Mouse (Mus musculus) embryonic facial prominence, embryonic 14.5 days (tissue): ENCODE results near the gene Dhx40. TPM values are rescaled to one million over a fixed set of nuclear protein-coding genes. Genes with fewer than 3 reads are reported as not detected.
A peak's percentile ranks its signal among the peaks of the same experiment; 100 is the strongest.

Source experiments
- ATAC-seq: fragments of 200-750 bp; cut with Nextera tagmentation; 2 replicates; pipeline ENCODE4 v1.8.0; 2017; ENCODE audit warnings: low read depth, moderate number of reproducible peaks, moderate TSS enrichment
- DNase-seq: peaks from one replicate; pipeline ENCODE4 v3.0.0-alpha.2; 2015; ENCODE audit warnings: low spot score
- H3K27ac ChIP-seq: fragments of 300-500 bp; sonication (generic); replicated peaks from 2 replicates; pipeline ENCODE4 v1.5.1; 2014; ENCODE audit warnings: low read depth, mild to moderate bottlenecking, low read length, moderate library complexity
- H3K27me3 ChIP-seq: fragments of 300-500 bp; sonication (generic); replicated peaks from 2 replicates; pipeline ENCODE4 v1.6.1; 2014; ENCODE audit warnings: low read length; ENCODE audit not compliant: control insufficient read depth, insufficient read depth
- H3K36me3 ChIP-seq: fragments of 300-500 bp; sonication (generic); 2 replicates; pipeline ENCODE4 v1.6.1; 2014; ENCODE audit warnings: low read length, mixed read lengths; ENCODE audit not compliant: control insufficient read depth, insufficient read depth
- H3K4me1 ChIP-seq: fragments of 300-500 bp; sonication (generic); 2 replicates; pipeline ENCODE4 v1.6.1; 2014; ENCODE audit warnings: antibody characterized with exemption, low read length; ENCODE audit not compliant: control insufficient read depth, insufficient read depth
- H3K4me2 ChIP-seq: fragments of 300-500 bp; sonication (generic); 2 replicates; pipeline ENCODE4 v1.6.1; 2014; ENCODE audit warnings: low read depth, mild to moderate bottlenecking, low read length, moderate library complexity, mixed read lengths
- H3K4me3 ChIP-seq: fragments of 300-500 bp; sonication (generic); 2 replicates; pipeline ENCODE4 v1.5.1; 2014; ENCODE audit warnings: low read depth, mild to moderate bottlenecking, low read length
- H3K9ac ChIP-seq: fragments of 300-500 bp; sonication (generic); 2 replicates; pipeline ENCODE4 v1.6.1; 2014; ENCODE audit warnings: low read depth, mild to moderate bottlenecking, low read length, moderate library complexity, mixed read lengths
- H3K9me3 ChIP-seq: fragments of 300-500 bp; sonication (generic); 2 replicates; pipeline ENCODE4 v1.6.1; 2016; ENCODE audit warnings: low read length; ENCODE audit not compliant: control insufficient read depth
- WGBS: fragments of 180-500 bp; shearing (Covaris S2); extraction: QIAGEN DNeasy Blood & Tissue Kit; methylation state at CpG from one replicate; pipeline ENCODE4 v1.1.7; 2014; 5-methylcytosine and 5-hydroxymethylcytosine counted together
- polyA plus RNA-seq: library from polyadenylated mRNA; unstranded; fragments of >200 nt; fragmentation: Nextera tagmentation; extraction: Ambion mirVana; gene quantifications from 2 replicates; pipeline ENCODE4 v1.2.1, GENCODE M21; 2014

Dhx40 gene
- polyA plus RNA-seq, 1 experiment from 2014 or later: 19.9 TPM

DNA sequence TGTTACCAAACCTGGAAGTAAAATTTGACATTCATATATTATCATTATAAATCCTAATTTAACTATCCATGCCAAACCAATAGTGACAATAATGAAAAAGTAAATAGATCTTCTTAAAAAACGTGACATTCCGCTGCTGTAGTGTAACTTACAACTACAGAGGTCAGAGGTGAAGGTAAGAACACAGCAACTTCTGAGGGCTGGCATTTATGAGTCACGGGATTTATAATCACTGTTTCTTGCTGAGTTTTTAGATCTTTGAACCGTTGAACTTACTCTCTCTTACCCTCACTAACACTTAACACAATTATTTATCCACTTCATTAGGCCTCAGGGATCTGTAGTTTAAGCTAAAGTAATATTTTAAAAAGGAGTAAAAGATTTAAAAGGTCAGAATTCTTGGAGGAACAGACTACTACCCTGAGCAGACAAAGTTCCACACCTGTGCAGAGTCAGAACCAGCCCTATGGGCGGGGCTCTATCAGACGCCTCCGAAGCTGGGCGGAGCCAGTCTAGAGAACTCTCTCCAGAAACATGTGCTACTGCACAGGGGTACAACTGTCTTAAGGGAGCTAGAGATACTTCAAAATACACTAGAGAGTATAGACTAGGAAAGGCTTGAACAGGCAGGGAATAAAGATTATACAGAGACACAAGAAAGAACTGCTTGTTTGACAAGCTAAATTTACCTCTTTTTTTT lies 70.1 kb downstream of the Dhx40 start:
- WGBS: 81% methylated on average over 8 of the region's 8 CpGs
- Histone ChIP-seq H3K4me1 (no peaks in the 10 kb centered on the region), H3K4me3 (no peak overlapping the region), H3K4me2 (no peak overlapping the region), H3K9ac (no peak overlapping the region), H3K27ac (no peak overlapping the region), H3K36me3 (peaks cover 28% of the 10 kb centered on the region), H3K9me3 (no peaks in the 10 kb centered on the region), H3K27me3 (no peaks in the 10 kb centered on the region)
- ATAC-seq (no peak), DNase-seq (peak; percentile 3)

DNA sequence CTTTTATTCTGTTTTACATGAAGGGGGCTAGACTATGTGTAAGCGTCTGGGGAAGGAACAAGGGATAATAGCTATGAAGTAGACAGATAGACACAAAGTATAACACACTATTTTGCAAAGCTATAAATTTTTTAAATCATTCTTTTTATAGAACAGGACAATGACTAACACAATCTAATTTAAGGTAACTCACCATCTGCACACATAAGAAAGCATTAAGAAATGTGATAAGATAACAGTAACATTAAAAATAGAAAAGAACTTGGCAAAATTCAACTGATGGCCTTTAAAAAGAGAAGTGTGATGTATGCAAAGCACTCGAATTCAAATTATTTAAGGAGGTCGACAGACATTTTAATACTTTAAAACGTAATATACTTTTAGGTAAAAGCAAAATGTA lies 72.6 kb downstream of the Dhx40 start:
- Histone ChIP-seq H3K36me3 (peaks cover 49% of the 10 kb centered on the region), H3K4me1 (no peaks in the 10 kb centered on the region), H3K9ac (no peak overlapping the region), H3K27ac (no peak overlapping the region), H3K9me3 (no peaks in the 10 kb centered on the region), H3K4me2 (no peak overlapping the region), H3K27me3 (no peaks in the 10 kb centered on the region), H3K4me3 (no peak overlapping the region)
- no peak for ATAC-seq
- no peak for DNase-seq
- 93% methylated on average over 4 of the region's 4 CpGs for WGBS

DNA sequence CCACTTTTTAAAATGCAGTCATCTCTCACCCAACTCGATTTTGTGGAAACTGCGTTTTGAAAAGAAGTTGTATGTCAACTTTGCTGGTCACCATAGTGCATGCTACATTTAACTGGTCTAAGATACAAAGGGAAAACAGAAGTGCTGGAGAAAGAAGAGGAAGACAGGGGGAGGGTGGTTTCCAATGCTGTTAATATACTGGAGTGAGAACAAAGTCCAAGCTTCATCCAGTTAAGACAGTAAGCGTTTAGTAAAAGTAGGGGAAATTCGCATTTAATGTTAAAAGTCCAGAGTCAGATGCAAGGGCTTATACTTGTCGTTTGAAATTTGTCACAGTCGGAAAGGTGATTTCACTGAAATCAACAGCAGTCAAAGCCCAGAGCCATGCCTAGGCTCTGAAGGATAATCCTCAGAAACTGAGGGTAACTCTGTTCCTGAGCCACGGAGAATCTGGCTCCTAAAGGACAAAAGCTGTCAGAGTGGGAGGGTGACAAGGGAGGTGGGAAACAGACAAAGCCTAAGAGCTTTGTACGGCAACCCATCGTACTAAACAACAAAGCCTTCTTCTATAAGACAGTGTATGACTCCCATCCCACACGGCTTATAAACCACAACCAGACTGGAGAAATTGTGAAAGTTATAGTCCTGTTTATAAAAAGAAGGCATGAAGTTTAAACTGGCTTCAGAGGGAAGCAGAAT lies 73.2 kb downstream of the Dhx40 start:
- 78% methylated on average over 10 of the region's 10 CpGs for WGBS
- Histone ChIP-seq H3K27me3 (no peaks in the 10 kb centered on the region), H3K4me3 (no peak overlapping the region), H3K4me1 (no peaks in the 10 kb centered on the region), H3K4me2 (no peak overlapping the region), H3K9me3 (no peaks in the 10 kb centered on the region), H3K36me3 (peaks cover 53% of the 10 kb centered on the region), H3K27ac (no peak overlapping the region), H3K9ac (no peak overlapping the region)
- ATAC-seq: no peak
- DNase-seq: no peak

DNA sequence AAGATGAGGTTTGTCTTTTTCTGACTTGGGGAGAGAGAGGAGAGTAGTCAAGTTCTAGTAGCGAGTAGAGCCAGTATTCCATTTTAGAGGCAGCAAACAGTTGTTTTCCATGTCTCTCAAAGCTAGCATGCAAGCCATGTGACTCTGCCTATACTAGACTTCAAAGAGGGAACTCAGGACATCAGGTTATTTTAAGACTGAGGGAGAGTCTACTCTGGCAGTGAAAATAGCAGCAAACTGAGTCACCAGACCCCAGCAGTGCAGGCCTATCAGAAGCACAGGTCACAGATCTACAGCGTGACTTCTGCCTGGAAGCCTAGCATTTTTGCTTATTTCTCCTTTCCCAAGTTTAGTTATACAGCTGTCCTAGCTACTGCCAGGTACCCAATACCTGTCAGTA lies 76.1 kb downstream of the Dhx40 start:
- Histone ChIP-seq H3K27ac (no peak overlapping the region), H3K9ac (no peak overlapping the region), H3K4me1 (no peaks in the 10 kb centered on the region), H3K4me3 (no peak overlapping the region), H3K4me2 (no peak overlapping the region), H3K36me3 (peaks cover 71% of the 10 kb centered on the region), H3K27me3 (no peaks in the 10 kb centered on the region), H3K9me3 (no peaks in the 10 kb centered on the region)
- no peak for ATAC-seq
- WGBS: 89% methylated on average over 2 of the region's 2 CpGs
- no peak for DNase-seq

DNA sequence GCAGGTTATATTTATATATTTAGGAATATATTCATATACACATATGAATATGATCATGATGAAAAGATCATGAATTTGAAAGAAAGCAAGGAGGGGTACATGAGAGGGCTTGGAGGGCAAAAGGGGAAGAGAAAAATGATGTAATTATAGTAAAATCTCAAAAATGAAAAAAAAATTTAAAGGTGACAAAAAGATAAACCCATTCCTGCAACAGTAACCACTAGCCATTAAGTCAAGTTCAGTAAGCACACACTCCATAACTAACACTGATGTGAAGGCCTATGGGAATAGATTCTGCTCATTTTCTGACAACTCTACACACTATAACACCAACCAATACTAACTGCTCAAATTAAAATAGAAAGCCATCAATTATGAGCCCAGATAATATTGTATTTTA lies 81.9 kb downstream of the Dhx40 start:
- Histone ChIP-seq H3K4me1 (no peaks in the 10 kb centered on the region), H3K36me3 (peaks cover 73% of the 10 kb centered on the region), H3K9ac (no peak overlapping the region), H3K4me3 (no peak overlapping the region), H3K4me2 (no peak overlapping the region), H3K9me3 (no peaks in the 10 kb centered on the region), H3K27me3 (no peaks in the 10 kb centered on the region), H3K27ac (no peak overlapping the region)
- ATAC-seq (no peak), DNase-seq (no peak)

DNA sequence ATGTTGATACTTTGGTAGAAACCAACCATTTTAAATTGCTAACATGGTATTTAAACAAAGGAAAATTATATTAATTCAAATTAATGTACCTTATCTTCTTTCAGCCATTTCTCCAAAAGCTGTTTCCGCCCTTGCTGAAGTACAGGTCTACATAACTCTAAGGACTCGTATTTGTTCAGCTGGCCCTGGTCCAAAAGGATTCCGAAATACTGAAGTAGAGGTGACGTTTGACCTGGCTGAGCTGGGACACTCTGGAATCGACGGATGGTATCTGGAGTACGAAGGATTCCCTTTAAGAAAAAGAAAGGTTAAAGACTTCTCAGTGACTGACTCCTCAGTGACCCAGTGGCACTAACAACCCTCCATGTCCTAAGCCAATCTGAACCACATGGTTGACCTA lies 82.6 kb downstream of the Dhx40 start:
- WGBS: 91% methylated on average over 7 of the region's 7 CpGs
- Histone ChIP-seq H3K4me1 (no peaks in the 10 kb centered on the region), H3K36me3 (peaks cover 75% of the 10 kb centered on the region), H3K9ac (no peak overlapping the region), H3K4me3 (no peak overlapping the region), H3K27ac (no peak overlapping the region), H3K4me2 (no peak overlapping the region), H3K9me3 (no peaks in the 10 kb centered on the region), H3K27me3 (no peaks in the 10 kb centered on the region)
- DNase-seq (no peak), ATAC-seq (no peak)

DNA sequence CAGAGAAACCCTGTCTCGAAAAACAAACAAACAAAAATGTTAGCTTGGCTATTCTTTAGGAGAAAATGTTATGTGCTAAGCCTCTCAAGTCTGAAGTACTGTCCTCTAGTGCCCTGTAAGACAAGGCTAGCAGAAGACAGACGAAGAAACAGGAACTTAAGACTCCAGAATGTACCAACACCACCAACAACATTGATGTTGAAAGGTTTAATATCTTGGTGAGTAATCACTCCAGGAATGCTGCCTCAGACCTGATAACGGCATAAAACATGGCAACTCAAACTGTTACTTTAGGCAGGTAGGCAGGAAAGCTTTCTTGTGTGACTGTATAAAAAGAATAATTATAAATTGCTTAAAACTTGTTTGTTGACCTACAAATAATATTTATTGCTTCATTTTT lies 83.5 kb downstream of the Dhx40 start:
- no peak overlapping the region for H3K9ac ChIP-seq
- no peaks in the 10 kb centered on the region for H3K9me3 ChIP-seq
- H3K4me1 ChIP-seq: no peaks in the 10 kb centered on the region
- ATAC-seq: no peak
- H3K4me2 ChIP-seq: no peak overlapping the region
- no peak overlapping the region for H3K27ac ChIP-seq
- H3K4me3 ChIP-seq: no peak overlapping the region
- H3K36me3 ChIP-seq: peaks cover 77% of the 10 kb centered on the region
- WGBS: 91% methylated on average over 3 of the region's 3 CpGs
- no peak for DNase-seq
- no peaks in the 10 kb centered on the region for H3K27me3 ChIP-seq

DNA sequence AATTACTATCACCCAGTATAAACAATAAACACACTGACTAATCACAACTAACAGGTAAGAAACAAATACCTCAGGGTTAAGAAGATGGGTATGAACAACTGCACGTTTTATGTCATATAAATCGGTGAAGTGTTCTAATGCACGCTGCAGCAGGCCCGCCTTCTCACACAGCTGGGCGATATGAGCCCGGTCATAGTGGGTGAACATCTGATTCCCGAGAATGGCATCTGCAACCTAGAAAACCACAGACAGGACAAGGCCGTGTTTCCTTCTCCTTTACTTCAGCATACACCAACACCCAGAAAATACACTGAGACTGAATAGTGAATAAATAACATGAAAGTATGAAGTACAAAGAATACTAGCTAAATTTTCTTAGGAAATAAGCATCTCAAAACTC lies 88.2 kb downstream of the Dhx40 start:
- H3K9ac ChIP-seq: no peak overlapping the region
- no peak for ATAC-seq
- no peaks in the 10 kb centered on the region for H3K27me3 ChIP-seq
- H3K4me1 ChIP-seq: no peaks in the 10 kb centered on the region
- no peak overlapping the region for H3K4me2 ChIP-seq
- no peak overlapping the region for H3K27ac ChIP-seq
- 89% methylated on average over 8 of the region's 8 CpGs for WGBS
- H3K4me3 ChIP-seq: no peak overlapping the region
- no peaks in the 10 kb centered on the region for H3K9me3 ChIP-seq
- H3K36me3 ChIP-seq: peaks cover 88% of the 10 kb centered on the region
- DNase-seq: no peak
